Mouse (Mus musculus) forebrain, embryonic 10.5 days (tissue): Measurements from ENCODE around the gene Lama4. TPM values are rescaled to one million over a fixed set of nuclear protein-coding genes. Genes with fewer than 3 reads are reported as not detected.
A peak's percentile ranks its signal among the peaks of the same experiment; 100 is the strongest.

Experiments used
- DNase-seq: peaks from one replicate; pipeline ENCODE4 v3.0.0-alpha.2; 2017; ENCODE audit warnings: low spot score; ENCODE audit errors: extremely low spot score
- H3K27ac ChIP-seq: fragments of 300-500 bp; sonication (generic); 2 replicates; pipeline ENCODE4 v1.5.1; 2016; ENCODE audit warnings: mild to moderate bottlenecking
- H3K27me3 ChIP-seq: fragments of 300-500 bp; sonication (generic); 2 replicates; pipeline ENCODE4 v1.6.1; 2016; ENCODE audit warnings: mild to moderate bottlenecking; ENCODE audit not compliant: poor library complexity, severe bottlenecking
- H3K36me3 ChIP-seq: fragments of 300-500 bp; sonication (generic); replicated peaks from 2 replicates; pipeline ENCODE4 v1.6.1; 2016; ENCODE audit warnings: mild to moderate bottlenecking, moderate library complexity
- H3K4me1 ChIP-seq: fragments of 300-500 bp; sonication (generic); 2 replicates; pipeline ENCODE4 v1.6.1; 2016
- H3K4me3 ChIP-seq: fragments of 300-500 bp; sonication (generic); 2 replicates; pipeline ENCODE4 v1.5.1; 2016; ENCODE audit warnings: mild to moderate bottlenecking, moderate library complexity
- H3K9me3 ChIP-seq: fragments of 300-500 bp; sonication (generic); 2 replicates; pipeline ENCODE4 v1.6.1; 2016; ENCODE audit warnings: mild to moderate bottlenecking, moderate library complexity
- WGBS: fragments of 180-500 bp; shearing (Covaris S2); methylation state at CpG from one replicate; pipeline ENCODE4 v1.1.7; 2016; 5-methylcytosine and 5-hydroxymethylcytosine counted together
- polyA plus RNA-seq: library from polyadenylated mRNA; unstranded; fragments of >200 nt; fragmentation: Nextera tagmentation; extraction: Ambion mirVana; gene quantifications from 2 replicates; pipeline ENCODE4 v1.2.1, GENCODE M21; 2016

Lama4 gene
- polyA plus RNA-seq, result 13.2 and 14.5 TPM in 2 replicates

DNA sequence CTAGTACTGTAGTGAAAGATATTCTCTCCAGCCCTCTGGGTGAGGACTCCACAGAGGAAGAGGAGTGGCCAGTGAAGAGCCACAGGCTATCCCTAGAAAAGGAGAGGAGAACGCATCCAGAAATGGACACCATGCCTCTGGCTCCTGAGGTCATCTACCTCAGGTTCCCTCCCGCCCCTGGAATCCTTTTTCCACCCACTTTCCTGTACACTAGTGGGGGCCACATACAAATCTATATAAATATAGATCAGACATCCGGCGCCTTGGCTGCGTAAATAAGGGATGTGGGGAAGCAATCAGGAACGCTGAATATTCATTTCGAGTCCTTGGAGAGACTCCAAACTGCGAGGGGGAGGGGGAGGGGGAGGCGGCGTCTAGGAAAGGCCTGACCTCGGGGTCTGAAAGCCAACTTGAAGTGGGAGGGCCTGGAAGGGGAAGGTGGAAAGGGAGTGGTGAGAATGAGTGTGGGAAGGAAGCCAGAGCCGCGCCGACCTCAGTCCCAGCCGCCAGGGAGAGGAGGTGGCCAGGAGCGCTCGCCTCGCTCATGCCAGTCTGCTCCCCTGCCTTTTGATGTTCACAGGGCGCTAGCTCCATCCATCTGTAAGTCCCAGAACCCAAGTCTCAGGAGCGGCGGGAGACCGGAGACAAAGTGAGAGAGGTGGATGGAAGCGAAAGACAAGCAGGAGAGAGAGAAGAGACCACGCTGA is at the start of gene Lama4:
Gene Lama4 (plus strand): TSS at position 441 of the 707 bp plus-strand sequence.
- peak; percentile 46 for DNase-seq
- Histone ChIP-seq H3K4me3 (peak within 1 kb of the TSS; percentile 53), H3K27me3 (peaks cover 24% of the 10 kb centered on the region), H3K4me1 (peaks cover 12% of the 10 kb centered on the region), H3K9me3 (no peaks in the 10 kb centered on the region), H3K36me3 (no peaks in the 10 kb centered on the region), H3K27ac (peak within 1 kb of the TSS; percentile 77)
- 7% methylated on average over 24 of the region's 24 CpGs for WGBS

- 81% methylated on average over 4 of the region's 4 CpGs for WGBS
- no peak for DNase-seq
- no peaks in the 10 kb centered on the region; the same call in 1 of the 2 replicates for H3K9me3 ChIP-seq
- no peaks in the 10 kb centered on the region for H3K4me1 ChIP-seq
- H3K4me3 ChIP-seq, result no peak overlapping the region
- no peaks in the 10 kb centered on the region for H3K27me3 ChIP-seq
- H3K36me3 ChIP-seq, result no peaks in the 10 kb centered on the region
- no peak overlapping the region for H3K27ac ChIP-seq
Measured at GRCm38 (mm10) chr10:38916027-38916617, 49.2 kb upstream of the Lama4 start.

DNA sequence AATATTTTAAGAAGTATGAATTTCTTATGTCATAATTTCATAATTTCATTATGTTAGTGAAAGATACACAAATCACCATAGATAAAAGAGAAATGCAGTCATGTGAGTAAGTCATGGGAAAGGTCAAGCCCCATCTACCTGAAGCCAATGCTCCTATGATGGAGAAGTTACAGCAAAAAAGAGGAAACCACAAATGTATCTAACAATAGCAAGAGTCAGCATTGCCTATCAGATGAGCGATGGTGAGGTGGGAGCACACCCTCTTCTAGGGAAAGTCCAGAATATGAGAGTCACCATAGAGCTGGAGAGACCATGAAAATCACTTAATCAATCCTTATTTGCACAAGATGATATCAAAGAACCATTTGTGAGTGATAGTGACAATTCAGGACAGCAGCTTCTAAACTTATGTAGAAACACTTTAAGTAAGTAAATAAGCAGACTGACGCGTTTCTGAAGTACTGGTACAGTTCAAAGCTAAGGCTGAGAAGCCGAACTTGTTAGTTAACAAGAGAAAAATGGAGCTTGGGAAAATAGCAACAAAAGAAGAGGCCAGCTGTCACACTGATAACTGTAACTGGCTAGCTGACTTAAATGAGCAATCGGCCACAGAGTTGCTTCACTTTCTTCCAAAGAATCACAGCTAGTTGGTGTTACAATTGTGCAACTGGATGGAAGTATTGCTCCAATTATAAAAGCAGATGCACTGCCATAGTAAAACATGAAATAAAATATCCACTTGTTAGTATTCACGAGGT is 36.2 kb upstream of the Lama4 start:
- no peaks in the 10 kb centered on the region for H3K9me3 ChIP-seq
- no peak overlapping the region for H3K27ac ChIP-seq
- no peak for DNase-seq
- no peaks in the 10 kb centered on the region for H3K27me3 ChIP-seq
- no peaks in the 10 kb centered on the region for H3K36me3 ChIP-seq
- H3K4me3 ChIP-seq, result no peak overlapping the region
- 91% methylated on average over 6 of the region's 6 CpGs for WGBS
- H3K4me1 ChIP-seq, result no peaks in the 10 kb centered on the region

- Histone ChIP-seq H3K27me3 (no peaks in the 10 kb centered on the region), H3K9me3 (no peaks in the 10 kb centered on the region), H3K4me3 (no peak overlapping the region), H3K4me1 (no peaks in the 10 kb centered on the region), H3K36me3 (no peaks in the 10 kb centered on the region), H3K27ac (no peak overlapping the region)
- DNase-seq, result no peak
- WGBS, result 78% methylated on average over 2 of the region's 2 CpGs
Measured at GRCm38 (mm10) chr10:38944701-38945100, 20.6 kb upstream of the Lama4 start.

DNA sequence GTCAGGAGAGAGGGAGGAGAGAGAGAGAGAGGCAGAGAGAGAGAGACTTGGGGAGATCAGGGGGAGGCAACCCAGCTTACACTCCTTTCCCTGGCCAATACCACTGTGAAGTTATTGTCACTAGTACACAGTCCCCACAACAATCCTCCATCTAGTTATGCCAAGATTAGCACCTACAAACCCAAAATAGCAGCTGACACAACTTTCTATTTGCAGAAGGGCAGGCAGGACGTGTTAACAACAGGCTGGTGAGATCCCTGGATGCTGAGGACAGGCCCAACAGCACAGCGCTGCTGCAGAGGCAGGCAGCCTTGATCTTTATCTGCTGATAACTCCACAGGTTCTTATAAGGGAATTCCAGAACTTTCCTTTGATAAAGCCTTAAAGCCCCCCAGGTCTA is 3.4 kb upstream of the Lama4 start:
- WGBS, result 72% methylated on average over 2 of the region's 2 CpGs
- H3K27ac ChIP-seq, result no peak overlapping the region
- H3K9me3 ChIP-seq, result no peaks in the 10 kb centered on the region
- H3K36me3 ChIP-seq, result no peaks in the 10 kb centered on the region
- peaks cover 12% of the 10 kb centered on the region for H3K4me1 ChIP-seq
- no peak for DNase-seq
- no peak overlapping the region for H3K4me3 ChIP-seq
- peaks cover 23% of the 10 kb centered on the region for H3K27me3 ChIP-seq

- WGBS, result 76% methylated on average over 4 of the region's 4 CpGs
- Histone ChIP-seq H3K4me1 (peaks cover 12% of the 10 kb centered on the region), H3K36me3 (no peaks in the 10 kb centered on the region), H3K4me3 (no peak overlapping the region), H3K9me3 (no peaks in the 10 kb centered on the region), H3K27me3 (peaks cover 24% of the 10 kb centered on the region), H3K27ac (no peak overlapping the region)
- DNase-seq, result no peak
Measured at GRCm38 (mm10) chr10:38964719-38965074, 618 bp upstream of the Lama4 start.

DNA sequence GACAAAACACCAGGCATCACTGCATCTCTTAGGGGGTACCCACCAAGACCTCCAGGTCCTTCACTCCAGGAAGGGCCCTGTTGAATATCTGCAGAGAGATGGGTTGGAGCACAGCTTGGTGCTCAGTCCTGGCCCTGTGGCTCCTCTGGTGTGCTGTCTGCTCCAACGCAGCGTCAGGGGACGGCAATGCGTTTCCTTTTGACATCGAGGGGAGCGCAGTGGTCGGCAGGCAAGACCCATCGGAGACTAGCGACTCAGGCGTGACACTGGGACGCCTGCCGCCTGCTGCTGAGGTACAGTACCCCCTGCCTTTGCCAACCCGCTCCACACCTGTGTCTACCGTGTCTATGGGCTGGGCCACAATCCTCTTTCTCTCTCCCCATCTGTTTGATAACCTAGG is 542 bp downstream of the Lama4 start:
- H3K36me3 ChIP-seq, result no peaks in the 10 kb centered on the region
- no peaks in the 10 kb centered on the region for H3K9me3 ChIP-seq
- peak overlapping the region; percentile 53 for H3K4me3 ChIP-seq
- 2% methylated on average over 14 of the region's 14 CpGs for WGBS
- DNase-seq, result peak; percentile 24
- H3K27ac ChIP-seq, result peak overlapping the region; percentile 77
- peaks cover 12% of the 10 kb centered on the region for H3K4me1 ChIP-seq
- peaks cover 24% of the 10 kb centered on the region for H3K27me3 ChIP-seq

GRCm38 (mm10) chr10:38966646-38967045 is 1.3 kb downstream of the Lama4 start:
- no peaks in the 10 kb centered on the region for H3K9me3 ChIP-seq
- no peak for DNase-seq
- H3K4me3 ChIP-seq, result peak overlapping the region; percentile 53
- H3K27me3 ChIP-seq, result peaks cover 24% of the 10 kb centered on the region
- peaks cover 12% of the 10 kb centered on the region for H3K4me1 ChIP-seq
- no peak overlapping the region for H3K27ac ChIP-seq
- no peaks in the 10 kb centered on the region for H3K36me3 ChIP-seq
- 88% methylated on average over 2 of the region's 2 CpGs for WGBS

DNA sequence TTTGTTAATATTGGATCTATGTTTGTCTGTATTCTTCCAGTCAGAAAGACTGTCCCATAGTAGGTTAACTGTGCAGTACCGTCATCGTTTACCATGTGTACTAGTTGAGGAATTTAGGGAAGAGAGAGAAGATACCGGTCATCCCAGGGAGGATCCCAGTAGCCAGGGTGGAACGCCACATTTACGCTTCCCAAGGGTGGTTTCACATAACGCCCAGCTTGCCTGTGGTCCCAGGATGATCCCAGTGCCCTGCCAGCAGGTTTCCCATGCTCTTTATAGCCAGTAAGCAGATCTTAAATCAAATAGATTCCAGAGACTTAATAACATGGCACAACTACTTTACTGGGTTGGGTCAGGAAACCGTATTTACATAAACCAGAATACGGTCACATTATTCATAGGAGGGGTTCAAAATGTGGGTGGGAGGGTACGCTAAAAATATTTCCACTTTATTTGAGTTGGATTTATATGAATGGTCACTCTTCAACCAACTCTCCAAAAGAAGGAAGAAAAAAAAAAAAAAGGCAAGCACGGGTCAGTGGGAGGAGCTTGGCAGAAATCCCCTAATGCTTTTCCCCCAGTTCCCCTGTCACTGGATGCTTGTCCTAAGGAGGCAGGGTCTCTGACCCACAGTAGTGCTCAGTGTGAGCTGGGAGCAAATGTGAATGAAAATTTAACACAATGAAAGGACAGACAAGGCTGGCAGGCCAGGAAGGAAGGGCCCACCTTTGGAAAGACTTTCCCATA is 3.2 kb downstream of the Lama4 start:
- DNase-seq, result no peak
- Histone ChIP-seq H3K36me3 (no peaks in the 10 kb centered on the region), H3K4me1 (peaks cover 12% of the 10 kb centered on the region), H3K27me3 (peaks cover 24% of the 10 kb centered on the region), H3K9me3 (no peaks in the 10 kb centered on the region), H3K27ac (no peak overlapping the region), H3K4me3 (no peak overlapping the region)
- 85% methylated on average over 10 of the region's 10 CpGs for WGBS

- Histone ChIP-seq H3K27me3 (peaks cover 23% of the 10 kb centered on the region), H3K9me3 (no peaks in the 10 kb centered on the region), H3K4me3 (no peak overlapping the region), H3K27ac (no peak overlapping the region), H3K36me3 (no peaks in the 10 kb centered on the region), H3K4me1 (peaks cover 12% of the 10 kb centered on the region)
- 89% methylated on average over 2 of the region's 2 CpGs for WGBS
- DNase-seq, result no peak
Measured at GRCm38 (mm10) chr10:38969543-38969942, 4.2 kb downstream of the Lama4 start.

DNA sequence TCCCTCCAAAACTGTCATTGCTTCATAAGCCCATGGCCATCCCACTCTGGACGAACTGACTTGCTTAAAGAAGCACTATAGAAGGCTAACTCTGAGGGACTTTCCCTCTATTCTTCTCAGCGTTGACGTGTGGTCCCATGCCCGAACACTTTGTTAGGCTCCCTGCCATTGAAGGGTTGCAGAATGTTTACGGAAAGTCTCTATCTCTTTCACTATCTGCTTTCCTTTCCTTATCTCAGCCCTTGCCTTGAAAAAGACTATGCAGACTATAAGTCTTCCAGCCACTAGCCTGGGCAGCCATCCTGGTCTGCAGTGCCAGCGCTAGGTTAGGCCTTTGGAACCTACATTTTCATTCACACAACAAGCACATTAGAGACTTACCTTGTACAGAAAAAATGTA is 4.7 kb downstream of the Lama4 start:
- no peaks in the 10 kb centered on the region for H3K36me3 ChIP-seq
- WGBS, result 83% methylated on average over 6 of the region's 6 CpGs

DNA sequence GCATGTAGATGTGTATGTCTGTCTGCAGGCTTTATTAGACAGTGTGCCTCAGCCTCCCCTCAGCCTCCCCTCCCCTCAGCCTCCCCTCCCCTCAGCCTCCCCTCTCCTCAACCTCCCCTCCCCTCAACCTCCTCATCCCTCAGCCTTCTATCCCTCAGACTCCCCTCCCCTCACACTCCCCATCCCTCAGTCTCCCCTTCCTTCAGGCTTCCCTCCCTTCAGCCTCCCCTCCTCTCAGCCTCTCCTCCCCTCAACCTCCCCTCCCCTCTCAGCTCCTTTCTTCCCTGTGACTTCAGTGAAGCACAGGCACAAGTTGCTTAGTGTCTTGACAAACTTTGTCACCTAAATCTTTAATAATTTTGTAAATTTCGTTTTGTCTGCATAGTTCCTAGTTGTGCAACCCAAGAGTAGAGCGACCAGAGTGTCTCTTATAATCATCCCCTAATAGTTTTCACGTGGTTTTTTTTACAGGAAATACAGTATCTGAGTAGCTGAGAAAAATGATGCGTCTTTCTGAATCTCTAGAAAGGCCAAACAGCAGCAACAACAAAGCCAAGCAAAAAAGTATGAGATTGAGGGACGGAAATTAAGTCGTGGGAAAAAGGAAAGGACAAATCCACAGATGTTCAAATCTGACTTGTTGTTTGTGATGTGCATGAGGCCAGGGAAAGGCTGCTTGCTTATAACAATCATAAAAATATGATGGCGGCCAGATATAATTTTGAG is 7.1 kb downstream of the Lama4 start:
- H3K9me3 ChIP-seq, result no peaks in the 10 kb centered on the region
- WGBS, result 64% methylated on average over 7 of the region's 7 CpGs
- H3K27me3 ChIP-seq, result no peaks in the 10 kb centered on the region
- H3K4me3 ChIP-seq, result no peak overlapping the region
- no peaks in the 10 kb centered on the region for H3K36me3 ChIP-seq
- no peak for DNase-seq
- H3K4me1 ChIP-seq, result no peaks in the 10 kb centered on the region; the same call in 1 of the 2 replicates
- H3K27ac ChIP-seq, result 0 out of 2 replicates have a peak overlapping the region, but pooled peaks have one; percentile 27

More for the DNA sequence above, 4.7 kb downstream of the Lama4 start:
- no peak overlapping the region for H3K27ac ChIP-seq
- no peak for DNase-seq
- H3K4me3 ChIP-seq, result no peak overlapping the region
- H3K9me3 ChIP-seq, result no peaks in the 10 kb centered on the region
- peaks cover 18% of the 10 kb centered on the region for H3K27me3 ChIP-seq
- H3K4me1 ChIP-seq, result peaks cover 11% of the 10 kb centered on the region
